Mouse (Mus musculus): ENCODE data around the gene Spc24.

Gene Spc24

DNA sequence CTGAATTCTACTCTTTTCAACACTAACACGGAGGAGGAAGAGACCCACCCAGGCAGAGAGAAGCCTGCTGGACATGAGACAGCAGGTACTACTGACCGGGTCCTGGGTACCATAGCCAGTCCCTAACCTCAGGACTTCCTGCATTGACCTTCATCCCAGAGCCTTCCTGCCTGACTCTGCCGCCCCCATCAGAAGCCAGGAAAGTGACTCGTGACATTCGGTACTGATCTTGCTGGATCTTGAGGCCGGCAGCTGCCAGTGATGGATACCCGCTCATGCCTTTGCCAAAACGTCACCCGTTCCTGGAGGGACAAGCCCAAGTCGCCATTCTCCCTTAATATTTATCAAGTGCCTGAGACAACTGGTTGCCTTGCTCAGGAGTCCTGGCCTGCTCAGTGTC lies 11.6 kb downstream of the Spc24 start:
- no peak for DNase-seq (ENCODE audit: low read depth)

GRCm38 (mm10) chr9:21748033-21748432 lies 12.1 kb downstream of the Spc24 start:
- DNase-seq (ENCODE audit: low read depth): no peak

DNA sequence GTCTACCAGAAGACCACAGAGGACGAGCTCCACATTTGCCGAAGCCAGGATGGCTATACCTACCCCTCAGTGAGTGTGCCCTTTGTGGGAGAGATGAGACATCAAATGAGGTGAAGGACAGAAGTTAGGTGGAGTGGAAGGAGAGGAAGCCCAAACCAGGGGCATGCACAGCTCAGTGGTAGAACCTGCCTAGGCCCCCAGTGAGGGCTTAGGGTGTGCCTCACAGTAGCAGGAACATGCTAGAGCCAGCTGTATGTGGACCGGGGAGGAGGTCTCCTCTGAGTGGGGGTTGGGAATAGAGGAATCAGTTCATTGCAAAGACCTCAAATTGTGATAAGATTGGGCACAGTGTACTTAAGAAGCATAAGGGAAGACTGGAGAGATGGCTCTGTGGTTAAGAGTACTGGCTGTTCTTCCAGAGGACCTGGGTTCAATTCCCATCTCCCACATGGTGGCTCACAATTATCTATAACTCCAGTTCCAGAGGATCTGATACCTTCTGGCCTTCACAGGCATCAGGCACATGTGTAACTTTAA lies 12.8 kb downstream of the Spc24 start:
- DNase-seq (ENCODE audit: low read depth): no peak

- no peak for DNase-seq (ENCODE audit: low read depth)
Observed at GRCm38 (mm10) chr9:21741514-21741913, 18.6 kb downstream of the Spc24 start.

- no peak for DNase-seq (ENCODE audit: low read depth)
Observed at GRCm38 (mm10) chr9:21740427-21740826, 19.7 kb downstream of the Spc24 start.

DNA sequence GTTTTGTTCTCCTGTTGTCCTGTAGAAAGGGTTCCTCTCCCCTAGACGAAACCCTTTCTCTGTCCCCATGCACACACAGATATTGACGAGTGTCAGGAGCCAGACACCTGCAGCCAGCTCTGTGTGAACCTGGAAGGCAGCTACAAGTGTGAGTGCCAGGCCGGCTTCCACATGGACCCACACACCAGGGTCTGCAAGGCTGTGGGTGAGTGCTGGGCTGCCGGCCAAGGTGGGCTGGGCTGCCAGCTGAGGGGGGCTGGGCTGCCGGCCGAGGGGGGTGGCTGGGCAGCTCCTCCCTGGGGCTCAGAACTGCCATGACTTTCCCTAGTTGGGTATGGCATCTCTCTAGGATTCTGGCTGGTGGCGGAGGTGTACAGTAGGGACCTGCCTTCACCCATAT lies 21.3 kb downstream of the Spc24 start:
- no peak for DNase-seq (ENCODE audit: low read depth)

- no peak for DNase-seq (ENCODE audit: low read depth)
Observed at GRCm38 (mm10) chr9:21737188-21737587, 22.9 kb downstream of the Spc24 start.

GRCm38 (mm10) chr9:21736580-21736979 lies 23.5 kb downstream of the Spc24 start:
- DNase-seq (ENCODE audit: low read depth): no peak

GRCm38 (mm10) chr9:21735126-21735525 lies 25.0 kb downstream of the Spc24 start:
- no peak for DNase-seq (ENCODE audit: low read depth)

DNA sequence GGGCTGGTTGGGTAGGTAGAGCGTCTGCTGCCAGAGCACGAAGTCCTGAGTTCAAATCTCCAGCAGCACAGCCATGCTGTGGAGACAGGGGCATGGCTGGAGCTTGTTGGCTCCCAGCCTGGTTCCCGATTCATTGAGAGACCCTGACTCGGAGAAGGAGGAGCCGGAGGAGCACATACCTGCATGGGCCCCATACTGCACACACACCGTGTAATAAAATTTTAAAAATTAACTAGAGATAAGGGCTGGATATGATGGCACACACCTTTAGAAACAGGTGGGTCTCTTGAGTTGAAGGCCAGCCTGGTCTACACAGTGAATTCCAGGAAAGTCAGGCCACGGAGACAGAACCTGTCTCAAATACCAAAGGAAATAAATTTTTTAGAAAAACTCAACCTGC lies 26.1 kb downstream of the Spc24 start:
- no peak for DNase-seq (ENCODE audit: low read depth)

DNA sequence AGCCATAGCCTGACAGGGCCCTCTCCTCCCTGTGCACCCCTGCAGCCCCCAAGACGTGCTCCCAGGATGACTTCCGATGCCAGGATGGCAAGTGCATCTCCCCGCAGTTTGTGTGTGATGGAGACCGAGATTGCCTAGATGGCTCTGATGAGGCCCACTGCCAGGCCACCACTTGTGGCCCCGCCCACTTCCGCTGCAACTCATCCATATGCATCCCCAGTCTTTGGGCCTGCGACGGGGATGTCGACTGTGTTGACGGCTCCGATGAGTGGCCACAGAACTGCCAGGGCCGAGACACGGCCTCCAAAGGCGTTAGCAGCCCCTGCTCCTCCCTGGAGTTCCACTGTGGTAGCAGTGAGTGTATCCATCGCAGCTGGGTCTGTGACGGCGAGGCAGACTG lies 26.7 kb downstream of the Spc24 start:
- DNase-seq (ENCODE audit: low read depth): no peak

DNA sequence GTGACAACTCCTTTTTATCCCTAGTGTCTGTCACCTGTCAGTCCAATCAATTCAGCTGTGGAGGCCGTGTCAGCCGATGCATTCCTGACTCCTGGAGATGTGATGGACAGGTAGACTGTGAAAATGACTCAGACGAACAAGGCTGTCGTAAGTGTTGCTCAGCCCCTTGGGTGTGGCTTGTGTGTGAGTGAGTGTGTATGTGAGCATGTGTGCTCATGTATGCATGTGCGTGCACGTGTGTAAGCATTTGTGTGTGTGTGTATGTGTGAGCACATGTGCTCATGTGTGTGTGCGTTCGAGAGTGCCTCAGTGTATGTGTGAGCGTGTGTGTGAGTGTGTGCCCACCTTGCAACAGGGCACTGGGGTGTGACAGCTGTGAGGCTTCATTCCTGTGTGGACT lies 27.8 kb downstream of the Spc24 start:
- DNase-seq (ENCODE audit: low read depth): no peak

- no peak for DNase-seq (ENCODE audit: low read depth)
Observed at GRCm38 (mm10) chr9:21729264-21729663, 30.8 kb downstream of the Spc24 start.

- DNase-seq (ENCODE audit: low read depth): no peak
Observed at GRCm38 (mm10) chr9:21728261-21728832, 31.8 kb downstream of the Spc24 start.

DNA sequence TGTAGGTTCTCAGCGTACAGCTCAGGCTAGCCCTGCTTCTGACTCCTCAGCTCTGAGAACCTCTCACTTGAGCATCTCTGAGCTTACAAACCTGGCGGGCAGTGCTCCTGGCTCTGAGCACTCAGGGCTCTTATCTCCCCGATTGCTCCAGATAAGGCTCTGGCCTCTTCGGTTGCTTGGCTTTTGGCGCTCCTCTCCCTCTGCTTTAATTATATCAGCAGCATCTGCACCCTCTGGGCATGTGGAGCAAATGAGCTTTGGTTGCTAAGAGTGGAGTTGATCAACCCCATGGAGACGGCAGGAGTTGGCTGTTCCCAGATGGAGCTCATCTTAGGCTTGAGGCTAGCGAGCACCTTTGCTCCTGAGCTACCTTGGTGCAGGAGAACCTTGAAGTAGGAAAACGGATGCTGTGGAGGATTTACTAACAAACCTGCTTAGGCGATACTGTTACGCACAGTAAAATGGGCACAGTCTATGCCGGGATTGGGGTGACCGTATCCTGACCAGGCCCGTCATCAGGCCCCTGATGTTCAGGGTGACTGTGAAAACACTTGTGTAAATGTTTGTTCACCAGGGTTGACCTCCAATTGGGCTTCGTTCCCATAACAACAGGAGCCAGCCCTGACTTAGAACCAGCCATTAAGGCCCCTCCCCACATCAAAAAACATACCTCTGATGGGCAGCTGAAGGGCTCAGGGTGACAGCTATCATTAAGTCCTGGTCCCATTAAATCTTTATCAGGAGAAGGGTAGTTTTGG lies 33.7 kb downstream of the Spc24 start:
- no peak for DNase-seq (ENCODE audit: low read depth)

DNA sequence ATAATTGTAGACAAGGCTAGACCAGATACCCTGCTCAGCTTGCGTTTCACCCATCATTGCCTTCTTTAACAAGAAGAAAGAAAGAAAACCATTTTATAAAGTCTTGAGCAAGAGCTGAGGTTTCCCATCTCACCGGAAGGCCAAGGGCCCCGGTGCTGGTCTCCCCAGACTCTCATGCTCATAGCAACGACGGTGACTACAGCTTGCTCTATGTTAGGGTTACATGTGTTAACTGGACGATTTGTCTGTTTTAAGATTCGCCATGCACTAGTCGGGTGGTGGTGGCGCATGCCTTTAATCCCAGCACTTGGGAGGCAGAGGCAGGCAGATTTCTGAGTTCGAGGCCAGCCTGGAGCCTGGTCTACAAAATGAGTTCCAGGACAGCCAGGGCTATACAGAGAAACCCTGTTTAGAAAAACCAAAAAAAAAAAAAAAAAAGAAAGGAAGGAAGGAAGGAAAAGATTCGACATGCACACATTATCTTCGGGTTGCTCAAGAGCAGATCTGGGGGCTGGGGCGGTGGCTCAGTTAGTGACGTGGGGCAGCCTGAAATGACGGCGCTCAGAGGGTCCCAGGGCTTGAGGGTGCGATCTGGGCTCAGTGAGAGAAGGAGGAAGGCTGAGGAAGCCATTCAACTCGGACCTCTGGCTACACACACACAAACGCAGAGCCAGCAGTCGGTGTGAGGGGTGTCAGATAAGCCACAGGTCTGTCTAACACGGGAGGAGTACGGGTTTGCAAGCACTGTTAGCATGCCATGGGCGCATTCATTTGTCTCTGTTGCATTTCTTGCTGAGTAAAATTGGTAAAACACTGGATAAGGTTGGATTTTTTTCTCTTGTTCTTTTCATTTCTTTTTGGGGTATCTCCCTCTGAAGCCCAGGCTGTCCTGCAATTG lies 34.6 kb downstream of the Spc24 start:
- DNase-seq (ENCODE audit: low read depth): no peak

- peak; percentile 89 for DNase-seq (ENCODE audit: low read depth)
Observed at GRCm38 (mm10) chr9:21724147-21724536, 36.0 kb downstream of the Spc24 start.

GRCm38 (mm10) chr9:21723377-21724146 lies 36.5 kb downstream of the Spc24 start, which contains the start of gene Ldlr:
Gene Ldlr, plus strand, starts transcription at chr9:21723483.
- DNase-seq (ENCODE audit: low read depth): peak; percentile 87

GRCm38 (mm10) chr9:21721036-21721435 lies 39.1 kb downstream of the Spc24 start:
- DNase-seq (ENCODE audit: low read depth): no peak

GRCm38 (mm10) chr9:21717015-21717414 lies 43.1 kb downstream of the Spc24 start:
- no peak for DNase-seq (ENCODE audit: low read depth)

DNA sequence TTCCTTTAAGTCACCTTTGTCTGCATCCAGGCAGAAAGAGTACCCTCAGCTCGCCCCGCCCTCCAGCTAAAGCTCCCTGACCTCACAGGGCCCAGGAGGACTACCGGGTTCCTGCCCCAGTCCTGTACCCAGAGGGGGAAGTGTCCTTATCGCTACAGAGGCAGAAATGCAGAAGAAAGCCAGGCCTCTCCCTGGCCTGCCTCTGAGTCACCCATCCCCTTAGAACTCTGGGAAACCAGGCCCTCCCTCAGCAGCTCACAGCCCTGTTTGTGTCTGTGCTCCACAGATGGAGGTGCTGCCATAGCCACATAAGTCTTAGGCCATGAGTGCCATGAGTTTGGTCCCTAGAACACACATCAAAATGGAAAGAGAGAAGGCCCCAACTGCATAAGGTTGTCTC lies 44.8 kb downstream of the Spc24 start:
- DNase-seq (ENCODE audit: low read depth): peak; percentile 71

DNA sequence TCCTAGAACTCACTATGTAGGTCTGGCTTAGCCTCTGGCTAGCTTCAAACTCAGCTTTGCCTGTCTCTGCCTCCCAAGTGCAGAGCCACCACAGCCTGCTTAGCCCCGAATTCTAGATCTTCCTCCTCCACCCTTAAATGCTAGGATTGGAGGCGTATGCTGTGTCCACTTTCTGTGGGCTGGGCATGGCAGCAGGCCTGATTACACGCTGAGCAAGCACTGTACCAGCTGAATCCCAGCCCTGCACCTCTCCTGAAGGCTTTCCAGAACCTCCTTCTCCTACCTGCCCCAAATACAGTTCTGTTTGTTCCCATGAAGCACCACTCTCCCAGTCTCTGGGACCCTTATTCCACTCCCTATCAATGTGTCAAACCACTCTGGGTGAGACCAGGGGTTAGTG lies 50.8 kb downstream of the Spc24 start:
- DNase-seq (ENCODE audit: low read depth): no peak

Measured in c-Kit-positive CD71-negative TER-119-negative erythroid progenitor cells, embryonic 14.5 days (primary cell).